Mouse (Mus musculus): ENCODE data around the gene Trim15. TPM values are rescaled to one million over a fixed set of nuclear protein-coding genes. Genes with fewer than 3 reads are reported as not detected.
"Not testable (repeated sequence)": the region's sequence is repeated elsewhere in the genome, so short reads cannot be mapped to it uniquely, and the experiment has no call there.

The Trim15 gene
- not detected for total RNA-seq (2021)
- long read RNA-seq, experiment 1 = 0 reads
- long read RNA-seq, experiment 2 = 0 reads

DNA sequence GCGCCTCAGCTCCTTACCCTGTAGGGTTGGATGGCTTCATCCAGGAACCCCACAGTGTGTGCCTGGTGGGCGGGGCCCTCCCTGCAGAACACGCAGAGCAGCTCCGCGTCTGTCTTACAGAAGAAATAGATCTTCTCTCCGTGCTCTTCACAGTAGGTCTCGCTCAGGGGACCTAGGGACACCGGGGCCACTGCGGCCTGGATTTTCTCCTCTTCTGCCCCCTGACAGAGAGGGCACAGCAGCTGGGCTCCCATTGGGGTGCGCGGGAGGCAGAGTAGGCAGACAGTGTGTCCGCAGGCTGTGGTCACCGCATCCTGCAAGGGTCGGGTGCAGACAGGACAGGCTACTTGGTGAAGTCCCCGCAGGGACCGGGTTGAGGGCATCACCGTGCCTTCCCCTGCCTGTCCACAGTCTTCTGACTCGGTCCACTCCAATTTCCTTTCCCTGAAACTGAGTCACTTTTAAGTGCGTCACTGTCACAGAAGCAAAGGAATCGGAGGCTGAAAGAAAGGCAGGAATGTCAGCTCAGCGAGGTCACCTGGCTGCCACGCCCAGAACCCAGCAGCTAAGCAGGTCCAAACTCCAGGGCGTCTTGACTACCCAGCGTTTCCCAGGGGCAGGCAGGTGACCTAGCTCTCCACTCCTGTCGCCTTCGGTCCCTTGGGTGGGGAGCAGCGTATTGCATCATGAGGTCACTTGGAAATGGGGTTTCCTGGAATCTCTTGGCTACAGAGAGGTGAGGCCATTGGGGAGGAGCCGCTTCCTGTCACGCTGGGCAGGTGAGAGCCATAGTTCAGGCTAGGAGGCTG is at the start of gene Trim15:
Gene Trim15 (minus strand): TSS at position 492 of the 809 bp plus-strand sequence.
- peak in 1 of 2 experiments; percentile 8 for DNase-seq (ENCODE audit: low spot score in 2 of 2)

DNA sequence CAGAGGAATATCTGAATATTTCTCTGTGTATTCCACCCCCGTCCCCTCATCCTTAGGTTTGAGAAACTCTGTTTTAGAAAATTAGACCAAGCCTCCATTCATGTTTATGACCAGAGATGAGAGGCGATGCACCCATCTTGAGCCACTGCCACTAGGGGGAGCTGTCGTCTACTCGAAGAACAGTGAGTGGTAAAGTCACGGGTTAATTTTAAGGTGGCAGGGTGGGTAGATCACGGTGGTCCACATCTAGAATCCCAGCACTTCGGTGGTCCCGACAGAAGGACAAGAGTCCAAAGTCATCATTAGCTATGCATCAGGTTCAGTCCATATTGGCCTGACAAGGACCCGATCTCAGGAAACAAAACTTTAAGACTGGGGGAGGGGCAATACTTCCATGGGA is 48.1 kb upstream of the Trim15 start:
- DNase-seq (ENCODE audit: low spot score in 2 of 2) = peak; percentile 51 to 73

GRCm38 (mm10) chr17:36914108-36914507 is 47.1 kb upstream of the Trim15 start:
- peak; percentile 82 to 89 for DNase-seq (ENCODE audit: low spot score in 2 of 2)

DNA sequence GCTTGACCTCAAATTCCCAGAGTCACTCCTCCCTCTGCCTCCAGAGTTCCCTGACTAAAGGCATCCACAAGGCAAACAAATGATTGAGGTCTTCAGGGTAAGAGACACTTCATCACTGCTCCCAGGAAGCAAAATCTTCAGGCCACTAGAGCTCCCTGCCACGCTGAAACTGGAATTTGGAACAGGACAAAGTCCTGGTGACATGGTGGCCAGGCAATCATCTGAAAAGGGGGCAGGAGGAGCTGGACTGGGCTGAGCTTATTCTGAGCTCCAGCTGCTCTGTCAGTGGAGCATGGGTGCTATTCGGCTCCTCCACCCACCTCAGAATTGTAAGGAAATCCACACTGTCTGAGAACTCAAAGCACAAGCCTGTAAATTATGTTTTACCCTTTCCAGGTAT is 45.0 kb upstream of the Trim15 start:
- DNase-seq (ENCODE audit: low spot score in 2 of 2) = no peak

GRCm38 (mm10) chr17:36909802-36910201 is 42.8 kb upstream of the Trim15 start:
- DNase-seq (ENCODE audit: low spot score in 2 of 2) = no peak

DNA sequence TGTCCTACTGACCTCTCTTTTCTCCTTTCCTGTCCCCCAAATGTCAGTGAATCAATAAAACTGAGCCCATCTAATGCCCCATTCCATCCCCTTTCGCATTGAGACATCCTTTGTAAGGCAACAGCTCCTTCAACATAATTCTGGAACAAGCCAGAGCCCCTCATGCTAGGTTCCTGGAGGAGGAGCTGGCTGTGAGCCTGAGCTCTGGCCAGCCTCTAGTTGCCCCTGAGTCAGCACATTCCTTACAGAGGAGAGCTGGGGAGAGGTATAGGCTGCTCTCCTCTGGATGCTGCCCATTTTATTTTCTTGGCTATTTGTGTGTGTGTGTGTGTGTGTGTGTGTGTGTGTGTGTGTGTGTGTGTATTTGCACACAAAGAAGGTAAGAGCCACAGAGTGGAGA is 41.2 kb upstream of the Trim15 start:
- DNase-seq (ENCODE audit: low spot score in 2 of 2) = no peak

DNA sequence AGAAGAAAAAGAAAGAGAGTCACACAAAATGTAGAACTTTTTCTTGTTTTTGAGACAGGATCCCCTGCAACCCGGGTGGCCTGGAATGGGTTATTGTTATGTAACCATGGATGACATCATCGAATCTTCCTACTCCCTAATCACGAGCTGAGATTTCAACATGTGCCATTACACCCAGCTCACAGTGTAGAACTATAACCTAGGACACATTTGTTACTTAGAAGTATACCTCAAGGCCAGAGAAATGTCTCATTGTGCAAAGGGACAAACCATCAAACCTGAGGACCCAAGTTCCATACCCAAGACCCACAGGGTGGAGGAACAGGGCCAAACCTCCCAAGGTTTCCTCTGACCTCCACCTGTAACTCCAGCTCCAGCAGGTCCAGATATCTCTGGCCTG is 36.6 kb upstream of the Trim15 start:
- DNase-seq (ENCODE audit: low spot score in 2 of 2) = no peak

DNA sequence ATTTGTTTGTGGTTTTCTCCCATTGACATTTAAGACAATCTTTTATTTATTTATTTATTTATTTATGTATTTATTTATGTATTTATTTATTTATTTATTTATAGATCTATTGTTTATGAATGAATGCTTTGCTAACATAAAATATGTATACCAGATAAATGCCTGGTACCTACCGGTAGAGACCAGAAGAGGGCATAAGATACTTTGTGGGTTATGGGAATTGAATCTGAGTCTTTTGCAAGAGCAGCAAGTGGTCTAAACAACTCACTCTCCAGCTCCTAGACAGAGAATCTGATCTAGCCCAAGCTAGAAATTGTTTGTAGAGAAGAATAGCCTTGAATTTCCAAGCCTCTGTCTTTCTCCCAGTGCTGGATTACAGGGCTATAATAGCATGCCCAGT is 33.7 kb upstream of the Trim15 start:
- no peak for DNase-seq (ENCODE audit: low spot score in 2 of 2)

DNA sequence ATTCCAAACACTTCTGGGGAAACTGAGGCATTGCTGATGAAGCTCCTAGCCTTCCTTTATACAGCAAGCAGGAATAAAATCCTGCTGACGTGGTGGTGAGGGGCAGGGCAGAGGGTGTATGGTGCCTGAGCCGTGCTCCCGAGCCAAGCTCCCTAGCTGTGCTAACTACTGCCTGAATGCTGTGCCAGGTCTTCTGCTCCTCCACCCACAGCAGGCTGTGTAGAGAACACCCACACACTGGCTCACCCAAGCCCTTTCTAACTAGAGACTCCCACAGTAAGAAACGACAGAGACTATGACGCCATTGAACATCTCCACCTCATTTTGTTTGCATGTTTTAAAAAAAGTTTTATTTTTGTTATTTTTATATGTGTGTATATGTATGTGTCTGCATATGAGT is 33.0 kb upstream of the Trim15 start:
- DNase-seq (ENCODE audit: low spot score in 2 of 2) = peak; percentile 10 to 57

- DNase-seq (ENCODE audit: low spot score in 2 of 2) = no peak
Measured at GRCm38 (mm10) chr17:36899376-36899775, 32.4 kb upstream of the Trim15 start.

DNA sequence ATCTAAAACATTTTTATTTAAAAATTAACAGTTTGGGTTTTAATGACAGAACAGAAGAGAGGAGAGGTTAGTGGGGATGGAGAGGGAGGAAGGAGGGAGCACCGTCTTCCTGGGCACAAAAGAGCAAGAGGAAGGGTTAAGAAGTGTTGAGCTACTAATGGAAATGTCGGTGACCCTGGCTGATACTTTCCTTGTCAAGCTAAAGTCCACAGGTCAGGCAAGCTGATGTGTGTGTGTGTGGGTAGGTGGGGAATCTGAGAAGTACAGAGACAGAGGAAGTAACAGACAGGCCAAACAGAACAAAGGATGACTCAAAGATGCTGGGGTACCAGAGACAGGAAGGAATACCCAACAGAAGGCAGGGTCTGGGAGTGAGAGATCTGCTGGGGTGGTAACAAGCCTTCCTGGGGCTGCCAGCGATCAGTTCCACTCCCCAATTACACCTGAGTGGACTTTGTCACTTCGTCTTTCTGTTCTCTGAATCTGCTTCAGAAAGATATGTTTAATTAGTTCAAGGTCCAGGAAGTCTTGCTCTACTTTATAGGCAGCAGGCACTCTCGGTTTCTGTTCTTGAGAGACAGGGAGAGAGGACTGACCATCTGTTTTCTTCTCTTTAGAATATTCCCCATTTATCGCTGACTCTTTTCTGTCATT is 30.7 kb upstream of the Trim15 start, which contains the start of gene Trim31:
Gene Trim31 (plus strand): TSS at position 567 of the 654 bp plus-strand sequence.
- no peak for DNase-seq (ENCODE audit: low spot score in 2 of 2)

DNA sequence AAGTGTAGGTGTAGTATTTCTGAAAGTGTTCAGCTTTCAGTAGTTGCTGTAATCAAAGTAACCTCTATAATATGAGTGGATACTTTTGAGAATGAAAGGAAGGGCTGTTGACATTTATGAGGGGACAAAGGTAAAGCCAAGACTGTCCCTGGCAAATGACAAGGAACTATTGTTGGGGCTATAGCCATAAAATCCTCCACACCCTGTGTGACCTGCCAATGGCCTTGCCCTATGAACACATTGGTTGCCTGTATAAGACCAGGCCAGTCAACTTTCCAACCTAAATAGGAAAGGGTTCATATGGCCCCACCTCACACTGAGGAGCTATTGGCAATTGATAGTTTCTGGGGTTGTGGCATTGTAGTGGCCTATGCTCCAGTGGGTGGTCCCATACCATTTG is 30.1 kb upstream of the Trim15 start:
- no peak for DNase-seq (ENCODE audit: low spot score in 2 of 2)

DNA sequence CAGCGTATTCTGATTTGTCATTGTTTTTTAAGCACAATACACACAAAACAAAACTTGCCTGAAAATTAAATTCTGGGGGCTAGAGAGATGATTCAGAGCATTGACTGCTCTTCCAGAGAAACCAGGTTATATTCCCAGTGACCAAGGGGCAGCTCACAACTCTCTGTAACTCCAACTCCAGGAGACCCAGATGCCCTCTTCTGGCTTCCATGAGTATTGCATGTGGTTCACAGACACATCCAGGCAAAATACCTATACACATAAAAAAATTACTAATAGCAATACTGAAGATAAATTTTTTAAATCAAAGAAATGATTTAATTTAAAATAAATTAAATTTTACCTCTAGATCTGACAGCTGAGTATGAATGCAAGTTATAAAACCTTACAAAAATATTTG is 29.6 kb upstream of the Trim15 start:
- peak; percentile 21 to 60 for DNase-seq (ENCODE audit: low spot score in 2 of 2)

GRCm38 (mm10) chr17:36893387-36893786 is 26.4 kb upstream of the Trim15 start:
- DNase-seq (ENCODE audit: low spot score in 2 of 2) = no peak

DNA sequence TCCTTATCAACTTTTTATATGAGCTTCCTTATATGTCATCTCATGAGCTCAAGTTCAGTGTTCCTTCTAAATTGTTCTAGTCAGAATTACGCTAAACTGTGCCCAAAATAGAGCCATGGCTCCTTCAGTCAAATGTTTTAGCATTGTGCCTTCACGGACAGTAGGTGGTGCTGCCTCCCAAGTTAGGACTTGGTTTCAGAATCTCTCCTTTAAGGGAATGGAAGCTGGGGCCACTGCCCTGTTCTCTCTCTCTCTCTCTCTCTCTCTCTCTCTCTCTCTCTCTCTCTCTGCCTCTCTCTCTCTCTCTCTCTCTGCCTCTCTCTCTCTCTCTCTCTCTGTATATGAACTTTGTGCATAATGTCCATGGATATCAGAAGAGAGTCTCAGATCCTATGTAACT is 25.4 kb upstream of the Trim15 start:
- DNase-seq (ENCODE audit: low spot score in 2 of 2) = peak; percentile 33 to 52

GRCm38 (mm10) chr17:36891496-36891895 is 24.5 kb upstream of the Trim15 start:
- DNase-seq (ENCODE audit: low spot score in 2 of 2) = not testable (repeated sequence)

- no peak for DNase-seq (ENCODE audit: low spot score in 2 of 2)
Measured at GRCm38 (mm10) chr17:36890073-36890903, 23.3 kb upstream of the Trim15 start, which contains the start of gene Trim40. Gene Trim40, minus strand, starts transcription at chr17:36890123.

DNA sequence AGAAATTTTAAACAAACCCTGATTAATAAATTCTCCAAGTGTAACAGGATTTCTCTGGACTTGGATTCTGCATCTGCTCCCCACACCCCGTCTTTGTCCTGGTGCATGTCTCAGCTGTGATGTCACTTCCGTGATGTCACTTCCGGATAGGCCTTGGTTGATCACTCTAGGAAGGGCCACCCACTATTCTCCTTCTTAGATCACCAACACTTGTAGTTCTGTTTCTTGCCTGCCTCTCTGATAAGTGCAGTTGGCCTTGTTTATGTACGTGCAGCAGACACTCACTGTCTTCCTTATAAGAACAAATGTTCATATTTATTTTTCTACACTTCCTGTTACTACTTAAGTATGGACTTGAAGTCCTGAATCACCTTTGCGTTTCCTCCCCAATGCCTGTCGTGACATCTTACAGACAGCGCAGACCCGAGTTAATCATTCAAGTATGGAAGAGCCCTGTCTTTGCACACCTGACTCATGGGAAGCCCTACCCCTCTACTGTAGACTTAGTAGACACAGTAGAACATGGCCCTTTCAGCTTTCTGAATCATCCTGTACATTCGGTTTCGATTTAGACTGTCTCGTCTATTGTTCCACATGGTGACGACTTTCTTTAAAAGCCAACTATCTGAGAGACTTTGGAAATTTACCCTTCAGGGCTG is 18.3 kb upstream of the Trim15 start:
- DNase-seq (ENCODE audit: low spot score in 2 of 2) = no peak

GRCm38 (mm10) chr17:36883350-36883749 is 16.3 kb upstream of the Trim15 start:
- DNase-seq (ENCODE audit: low spot score in 2 of 2) = no peak

GRCm38 (mm10) chr17:36874636-36875035 is 7.6 kb upstream of the Trim15 start:
- DNase-seq (ENCODE audit: low spot score in 2 of 2) = no peak

Data from left cerebral cortex, adult 18-20 months (tissue).